Mouse (Mus musculus) hindbrain, embryonic 11.5 days (tissue): Measurements from ENCODE around the gene Mfsd4b1. TPM values are rescaled to one million over a fixed set of nuclear protein-coding genes. Genes with fewer than 3 reads are reported as not detected.

ENCODE experiments used
- ATAC-seq: fragments of 200-750 bp; cut with Nextera tagmentation; 2 replicates; pipeline ENCODE4 v1.8.0; 2017; ENCODE audit warnings: mild to moderate bottlenecking, moderate TSS enrichment, moderate library complexity; ENCODE audit not compliant: low FRiP score
- DNase-seq: peaks from one replicate; pipeline ENCODE4 v3.0.0-alpha.2; 2015; ENCODE audit warnings: low spot score
- H3K27ac ChIP-seq: fragments of 300-500 bp; sonication (generic); 2 replicates; pipeline ENCODE4 v1.5.1; 2014; ENCODE audit warnings: mild to moderate bottlenecking, low read depth, low read length
- H3K27me3 ChIP-seq: fragments of 300-500 bp; sonication (generic); 2 replicates; pipeline ENCODE4 v1.6.1; 2014; ENCODE audit warnings: mild to moderate bottlenecking, low read length, moderate library complexity, mixed read lengths; ENCODE audit not compliant: control insufficient read depth, insufficient read depth
- H3K36me3 ChIP-seq: fragments of 300-500 bp; sonication (generic); 2 replicates; pipeline ENCODE4 v1.6.1; 2014; ENCODE audit warnings: mild to moderate bottlenecking, low read length, moderate library complexity, mixed read lengths; ENCODE audit not compliant: control insufficient read depth, insufficient read depth
- H3K4me1 ChIP-seq: fragments of 300-500 bp; sonication (generic); replicated peaks from 2 replicates; pipeline ENCODE4 v1.6.1; 2014; ENCODE audit warnings: low read length, mixed read lengths; ENCODE audit not compliant: control insufficient read depth, insufficient read depth
- H3K4me2 ChIP-seq: fragments of 300-500 bp; sonication (generic); replicated peaks from 2 replicates; pipeline ENCODE4 v1.6.1; 2014; ENCODE audit warnings: mild to moderate bottlenecking, low read depth, low read length
- H3K4me3 ChIP-seq: fragments of 300-500 bp; sonication (generic); 2 replicates; pipeline ENCODE4 v1.5.1; 2014; ENCODE audit warnings: low read depth, low read length
- H3K9ac ChIP-seq: fragments of 300-500 bp; sonication (generic); 2 replicates; pipeline ENCODE4 v1.6.1; 2014; ENCODE audit warnings: low read depth, low read length
- H3K9me3 ChIP-seq: fragments of 300-500 bp; sonication (generic); 2 replicates; pipeline ENCODE4 v1.6.1; 2016; ENCODE audit warnings: low read length; ENCODE audit not compliant: control insufficient read depth
- WGBS: fragments of 180-500 bp; shearing (Covaris S2); extraction: QIAGEN DNeasy Blood & Tissue Kit; methylation state at CpG from one replicate; pipeline ENCODE4 v1.1.7; 2014; 5-methylcytosine and 5-hydroxymethylcytosine counted together
- polyA plus RNA-seq: library from polyadenylated mRNA; unstranded; fragments of >200 nt; fragmentation: Nextera tagmentation; extraction: Ambion mirVana; gene quantifications from 2 replicates; pipeline ENCODE4 v1.2.1, GENCODE M21; 2014

Mfsd4b1 gene
- 0.26 and 0.35 TPM in 2 replicates for polyA plus RNA-seq

DNA sequence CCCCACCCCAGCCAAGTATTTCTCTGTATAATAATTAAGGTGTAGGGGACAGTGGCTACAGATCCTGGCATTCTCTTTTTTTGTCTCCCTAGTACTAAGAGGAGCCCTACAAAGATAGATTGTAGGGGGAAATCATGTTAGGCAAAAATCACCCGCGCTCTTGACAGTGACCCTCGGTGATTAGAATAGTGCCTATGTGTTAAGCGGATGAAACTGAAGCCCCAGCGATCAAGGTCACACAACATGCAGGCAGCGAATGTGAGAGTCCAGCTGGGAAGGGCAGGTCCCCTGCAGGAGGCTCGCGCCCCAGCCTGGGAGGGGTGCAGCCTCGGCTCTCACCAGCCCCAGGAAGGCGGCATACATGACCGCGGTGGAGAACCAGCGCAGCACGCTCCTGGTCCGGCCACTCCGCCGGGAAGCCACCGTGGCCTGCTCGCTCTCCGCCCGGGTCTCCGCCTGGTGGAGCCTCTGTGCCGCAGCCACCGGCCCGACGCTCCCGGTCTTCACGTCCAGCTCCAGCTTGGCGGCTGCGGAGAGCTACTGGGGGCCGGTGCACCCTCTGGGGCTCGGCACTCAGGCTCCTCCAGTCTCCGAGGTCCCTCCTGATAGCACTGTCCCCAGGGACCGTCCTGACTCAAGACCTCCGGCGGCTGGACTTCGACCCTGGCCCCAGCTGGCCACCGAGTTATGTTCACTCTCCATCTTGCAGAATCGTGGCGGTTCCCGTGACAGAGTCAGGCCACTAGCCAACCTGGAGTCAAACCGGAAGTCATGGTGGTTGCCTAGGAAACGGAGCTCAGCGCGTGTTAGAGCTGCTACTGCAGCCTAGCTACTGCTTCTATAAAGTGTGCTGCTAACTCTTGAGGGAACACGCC, at the start of gene Mfsd4b1:
TSS of gene Mfsd4b1 (minus strand) at position 715 of the 875 bp plus-strand sequence.
- ATAC-seq = peak; percentile 97
- H3K27ac ChIP-seq = peak within 1 kb of the TSS; percentile 74
- no peaks in the 10 kb centered on the region for H3K9me3 ChIP-seq
- WGBS = 1% methylated on average over 46 of the region's 46 CpGs
- peak within 1 kb of the TSS; percentile 97 for H3K4me2 ChIP-seq
- no peaks in the 10 kb centered on the region for H3K36me3 ChIP-seq
- peak; percentile 92 for DNase-seq
- peak within 1 kb of the TSS; percentile 68 for H3K9ac ChIP-seq
- H3K27me3 ChIP-seq = peaks cover 2% of the 10 kb centered on the region; the same call in 1 of the 2 replicates
- H3K4me1 ChIP-seq = no peaks in the 10 kb centered on the region; the same call in 1 of the 2 replicates
- peak within 1 kb of the TSS; percentile 59 for H3K4me3 ChIP-seq

DNA sequence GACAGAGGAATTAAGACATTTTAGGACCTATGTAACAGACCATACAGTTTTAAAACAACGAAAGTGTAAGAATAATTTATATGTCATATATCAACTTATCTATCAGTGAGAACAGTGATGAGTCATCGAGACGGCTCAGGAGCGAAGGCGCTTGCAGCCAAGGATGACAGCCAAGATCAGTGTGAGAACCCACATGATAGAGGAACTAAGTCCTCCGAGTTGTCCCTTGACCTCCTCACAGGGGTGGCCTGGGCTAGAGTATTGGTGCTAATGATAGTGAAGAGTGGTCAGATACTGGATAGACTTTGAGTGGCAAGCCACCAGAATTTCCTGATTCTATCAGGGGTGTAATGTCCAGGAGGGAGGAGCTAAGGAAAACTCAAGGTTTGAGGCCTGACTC, 48.5 kb upstream of the Mfsd4b1 start:
- no peak overlapping the region for H3K9ac ChIP-seq
- no peak for DNase-seq
- H3K27me3 ChIP-seq = no peaks in the 10 kb centered on the region
- no peaks in the 10 kb centered on the region for H3K9me3 ChIP-seq
- H3K27ac ChIP-seq = no peak overlapping the region
- no peaks in the 10 kb centered on the region for H3K36me3 ChIP-seq
- H3K4me1 ChIP-seq = no peaks in the 10 kb centered on the region; the same call in 1 of the 2 replicates
- WGBS = 88% methylated on average over 6 of the region's 6 CpGs
- H3K4me2 ChIP-seq = no peak overlapping the region
- no peak for ATAC-seq
- H3K4me3 ChIP-seq = no peak overlapping the region

DNA sequence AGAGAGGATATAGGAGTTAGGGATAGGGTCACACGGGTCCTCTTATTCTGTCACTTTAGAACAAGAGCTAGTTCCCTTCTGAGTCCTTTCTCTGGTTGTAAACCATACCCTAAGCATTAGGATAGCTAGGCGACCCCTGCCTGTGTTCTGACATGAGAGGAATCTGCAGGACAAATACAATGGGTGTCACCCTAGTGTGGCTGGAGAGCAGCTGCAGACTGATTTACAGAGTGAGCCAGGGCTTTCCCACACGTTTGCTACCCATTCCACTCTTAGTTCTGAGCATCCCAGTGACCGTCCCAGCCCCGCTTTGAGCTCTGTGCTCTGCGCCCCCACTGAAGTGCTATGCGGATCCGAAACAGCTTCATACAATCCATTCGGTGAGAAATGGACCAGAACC, 45.6 kb upstream of the Mfsd4b1 start:
- no peak overlapping the region for H3K27ac ChIP-seq
- no peak overlapping the region for H3K9ac ChIP-seq
- H3K9me3 ChIP-seq = no peaks in the 10 kb centered on the region
- H3K4me3 ChIP-seq = no peak overlapping the region
- WGBS = 53% methylated on average over 9 of the region's 9 CpGs
- ATAC-seq (no peak), DNase-seq (no peak)
- no peaks in the 10 kb centered on the region for H3K27me3 ChIP-seq
- no peaks in the 10 kb centered on the region for H3K4me1 ChIP-seq
- no peak overlapping the region for H3K4me2 ChIP-seq
- no peaks in the 10 kb centered on the region for H3K36me3 ChIP-seq

DNA sequence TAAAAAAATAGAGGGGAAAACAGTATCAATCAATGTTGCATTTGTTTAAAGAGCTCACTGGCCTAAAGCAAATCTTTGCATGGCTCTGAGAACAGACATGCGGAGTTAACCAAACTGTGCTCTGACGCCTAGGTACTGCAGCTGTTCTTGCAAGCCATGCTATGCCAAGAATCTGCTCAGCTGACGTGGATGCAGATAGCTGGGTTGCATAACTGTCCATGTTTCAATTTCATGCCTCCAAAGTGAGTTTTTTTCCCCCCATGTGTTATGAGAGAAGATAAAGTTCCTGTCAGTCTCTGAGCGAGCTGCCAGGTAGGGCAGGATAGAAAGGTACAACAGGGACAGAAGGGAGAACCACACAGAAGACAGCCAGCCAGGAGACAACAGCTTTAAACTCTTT, 44.2 kb upstream of the Mfsd4b1 start:
- DNase-seq = no peak
- 55% methylated on average over 4 of the region's 4 CpGs for WGBS
- H3K9ac ChIP-seq = no peak overlapping the region

DNA sequence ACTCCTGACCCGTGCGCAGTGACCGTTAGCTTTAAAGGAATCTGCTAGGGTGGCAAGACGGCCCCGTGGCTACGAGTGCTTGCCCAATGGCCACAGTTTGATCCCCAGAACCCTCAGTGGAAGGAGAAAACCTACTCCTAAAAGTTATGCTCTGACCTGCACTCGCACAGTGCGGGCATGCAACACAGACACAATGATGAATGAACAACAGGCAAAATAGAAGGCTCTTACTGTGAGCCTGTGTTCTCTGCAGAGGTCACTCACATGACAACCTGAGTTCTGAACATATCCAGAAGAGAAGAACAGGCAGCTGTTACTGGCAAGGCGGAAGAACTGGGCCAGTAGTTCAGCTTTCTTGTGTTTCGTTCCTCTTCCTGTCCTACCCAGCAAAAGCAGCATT, 43.5 kb upstream of the Mfsd4b1 start:
- H3K9me3 ChIP-seq = no peaks in the 10 kb centered on the region
- no peaks in the 10 kb centered on the region for H3K27me3 ChIP-seq
- H3K4me3 ChIP-seq = no peak overlapping the region
- no peak overlapping the region for H3K4me2 ChIP-seq
- H3K36me3 ChIP-seq = no peaks in the 10 kb centered on the region
- 69% methylated on average over 10 of the region's 10 CpGs for WGBS
- no peak overlapping the region for H3K27ac ChIP-seq
- ATAC-seq (no peak), DNase-seq (no peak)
- H3K4me1 ChIP-seq = no peaks in the 10 kb centered on the region
- no peak overlapping the region for H3K9ac ChIP-seq

More for the DNA sequence above, 44.2 kb upstream of the Mfsd4b1 start:
- H3K4me3 ChIP-seq = no peak overlapping the region
- H3K9me3 ChIP-seq = no peaks in the 10 kb centered on the region
- H3K4me2 ChIP-seq = no peak overlapping the region
- H3K27ac ChIP-seq = no peak overlapping the region
- no peaks in the 10 kb centered on the region for H3K4me1 ChIP-seq
- H3K27me3 ChIP-seq = no peaks in the 10 kb centered on the region
- ATAC-seq = no peak
- H3K36me3 ChIP-seq = no peaks in the 10 kb centered on the region

DNA sequence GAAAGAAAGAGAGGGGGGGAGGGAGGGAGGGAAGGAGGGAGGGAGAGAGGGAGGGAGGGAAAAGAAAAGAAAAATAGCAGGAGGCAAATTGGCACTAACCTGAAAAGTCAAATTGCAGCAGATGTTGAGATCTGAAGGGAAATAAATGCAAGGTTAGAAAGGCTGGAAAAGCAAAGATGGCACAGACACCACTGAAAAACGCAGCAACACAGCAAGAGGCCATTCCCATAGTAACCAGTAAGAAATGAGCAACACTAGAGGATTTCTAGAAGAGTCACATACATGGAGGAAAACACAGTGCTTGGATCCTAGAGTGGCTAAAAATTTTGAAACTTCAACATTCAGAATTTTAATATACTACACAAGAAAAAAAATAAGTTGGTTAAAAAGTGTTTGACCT, 42.5 kb upstream of the Mfsd4b1 start:
- no peak for DNase-seq

DNA sequence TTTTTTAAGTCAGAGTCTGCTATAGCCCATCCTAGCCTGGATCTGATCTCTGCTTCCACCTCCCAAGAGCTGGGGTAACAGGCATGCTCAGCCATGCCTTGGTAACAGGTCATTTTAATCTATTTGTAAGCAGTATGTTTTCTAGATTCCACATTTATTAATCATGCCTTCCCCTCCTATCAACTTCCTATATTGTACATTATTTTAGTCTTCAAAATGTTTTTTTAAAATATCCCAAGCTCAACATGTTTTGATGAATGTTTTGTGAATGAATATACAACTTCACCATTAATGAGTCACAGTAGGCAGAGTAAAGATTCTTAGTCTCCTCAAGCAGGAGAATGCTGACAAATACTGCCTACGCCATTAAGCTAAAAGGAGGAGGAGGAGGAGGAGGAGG, 42.0 kb upstream of the Mfsd4b1 start:
- H3K4me1 ChIP-seq = no peaks in the 10 kb centered on the region
- no peak overlapping the region for H3K4me2 ChIP-seq
- no peak overlapping the region for H3K4me3 ChIP-seq
- no peaks in the 10 kb centered on the region for H3K27me3 ChIP-seq
- 17% methylated on average over 1 of the region's 1 CpGs for WGBS
- DNase-seq (no peak), ATAC-seq (no peak)
- no peaks in the 10 kb centered on the region for H3K36me3 ChIP-seq
- no peaks in the 10 kb centered on the region for H3K9me3 ChIP-seq
- no peak overlapping the region for H3K9ac ChIP-seq
- no peak overlapping the region for H3K27ac ChIP-seq

More for the DNA sequence above, 42.5 kb upstream of the Mfsd4b1 start:
- no peak overlapping the region for H3K27ac ChIP-seq
- H3K27me3 ChIP-seq = no peaks in the 10 kb centered on the region
- ATAC-seq = no peak
- no peak overlapping the region for H3K4me2 ChIP-seq
- no peaks in the 10 kb centered on the region for H3K9me3 ChIP-seq
- H3K36me3 ChIP-seq = no peaks in the 10 kb centered on the region
- no peaks in the 10 kb centered on the region for H3K4me1 ChIP-seq
- no peak overlapping the region for H3K9ac ChIP-seq
- WGBS = 24% methylated on average over 1 of the region's 1 CpGs
- no peak overlapping the region for H3K4me3 ChIP-seq

DNA sequence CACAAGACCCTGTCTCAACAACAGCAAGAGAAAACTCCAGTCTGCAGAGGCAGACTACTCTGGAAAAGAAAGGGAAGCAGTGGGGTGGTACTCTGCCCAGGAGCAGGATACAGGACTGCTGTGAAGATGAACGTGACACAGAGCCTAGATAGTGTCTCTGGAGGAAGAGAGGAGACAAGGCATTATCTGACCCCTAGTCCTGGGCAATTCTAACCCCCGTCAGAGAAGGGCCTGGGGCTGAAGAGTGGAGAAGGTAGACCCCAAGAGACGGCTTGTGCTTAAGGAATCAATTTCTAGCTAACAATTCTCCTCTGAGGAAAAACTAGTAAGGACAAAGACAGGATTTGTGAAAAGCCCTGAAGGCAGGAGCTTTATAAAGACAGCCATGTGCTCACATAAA, 40.3 kb upstream of the Mfsd4b1 start:
- ATAC-seq = no peak
- Histone ChIP-seq H3K9ac (no peak overlapping the region), H3K4me3 (no peak overlapping the region), H3K27me3 (no peaks in the 10 kb centered on the region), H3K4me1 (no peaks in the 10 kb centered on the region), H3K4me2 (no peak overlapping the region), H3K36me3 (no peaks in the 10 kb centered on the region), H3K27ac (no peak overlapping the region), H3K9me3 (no peaks in the 10 kb centered on the region)
- DNase-seq = peak; percentile 7
- 35% methylated on average over 3 of the region's 3 CpGs for WGBS
